Mouse (Mus musculus): Measurements from ENCODE around the gene Scn9a. TPM values are rescaled to one million over a fixed set of nuclear protein-coding genes. Genes with fewer than 3 reads are reported as not detected.

Gene Scn9a
- polyA plus RNA-seq, 1 experiment = not detected

DNA sequence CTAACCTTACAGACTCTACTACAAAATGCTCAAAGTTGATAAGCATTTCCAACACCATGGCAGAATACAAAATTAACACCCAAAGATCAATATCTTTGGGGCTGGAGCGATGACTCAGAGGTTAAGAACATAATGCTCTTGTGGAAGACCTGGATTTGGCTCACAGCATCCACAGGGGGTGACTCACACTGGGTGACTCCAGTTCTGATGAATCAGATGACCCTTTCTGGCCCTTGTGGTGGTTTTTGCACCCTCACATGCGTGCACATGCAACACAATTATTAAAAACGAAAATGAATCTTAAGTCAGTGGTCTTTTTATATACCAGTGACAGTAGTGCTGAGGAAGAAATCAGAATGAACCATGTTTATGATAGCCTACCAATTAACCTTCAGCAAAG lies 126.7 kb downstream of the Scn9a start:
- no peak for TF ChIP-seq CTCF (IDR thresholded peaks at IDR 0.05; ENCODE audit: extremely low read depth, insufficient read length, insufficient replicate concordance, low read depth, low read length)
- TF ChIP-seq POLR2A (IDR thresholded peaks at IDR 0.05; ENCODE audit: low read depth, low read length) = no peak
- no peak overlapping the region for H3K27ac ChIP-seq (ENCODE audit: insufficient read depth, low read depth, low read length)
- H3K27me3 ChIP-seq (ENCODE audit: control insufficient read depth, insufficient read depth, low read length) = no peaks in the 10 kb centered on the region
- WGBS = 54% methylated on average over 3 of the region's 3 CpGs
- no peak overlapping the region for H3K4me3 ChIP-seq (ENCODE audit: low read depth, low read length)
- H3K36me3 ChIP-seq (ENCODE audit: control insufficient read depth, insufficient read depth, low read length) = no peaks in the 10 kb centered on the region
- no peaks in the 10 kb centered on the region for H3K4me1 ChIP-seq (ENCODE audit: control insufficient read depth, insufficient read depth, insufficient read length, low read length)

DNA sequence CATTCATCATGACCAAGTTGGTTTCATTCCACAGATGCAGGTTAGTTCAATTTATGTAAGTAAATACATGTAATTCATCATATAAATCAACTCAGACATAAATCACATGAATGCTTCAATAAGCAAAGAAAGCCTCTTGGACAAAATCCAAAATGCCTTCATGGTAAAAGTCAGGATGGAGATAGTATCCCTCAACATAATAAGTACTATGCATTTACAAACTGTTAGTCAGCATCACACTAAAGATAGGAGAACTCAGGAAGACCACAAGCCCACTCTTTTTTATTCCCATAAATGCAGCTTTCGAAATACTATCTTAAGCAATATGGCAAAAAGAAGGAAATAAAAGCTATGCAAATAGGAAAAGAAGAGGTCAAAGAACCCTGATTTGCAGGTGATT lies 127.1 kb downstream of the Scn9a start:
- Histone ChIP-seq H3K36me3 (ENCODE audit: control insufficient read depth, insufficient read depth, low read length) (no peaks in the 10 kb centered on the region), H3K27me3 (ENCODE audit: control insufficient read depth, insufficient read depth, low read length) (no peaks in the 10 kb centered on the region), H3K27ac (ENCODE audit: insufficient read depth, low read depth, low read length) (no peak overlapping the region), H3K4me3 (ENCODE audit: low read depth, low read length) (no peak overlapping the region), H3K4me1 (ENCODE audit: control insufficient read depth, insufficient read depth, insufficient read length, low read length) (no peaks in the 10 kb centered on the region)
- WGBS = 78% methylated on average over 1 of the region's 1 CpGs
- TF ChIP-seq POLR2A (IDR thresholded peaks at IDR 0.05; ENCODE audit: low read depth, low read length) = no peak
- no peak for TF ChIP-seq CTCF (IDR thresholded peaks at IDR 0.05; ENCODE audit: extremely low read depth, insufficient read length, insufficient replicate concordance, low read depth, low read length)

DNA sequence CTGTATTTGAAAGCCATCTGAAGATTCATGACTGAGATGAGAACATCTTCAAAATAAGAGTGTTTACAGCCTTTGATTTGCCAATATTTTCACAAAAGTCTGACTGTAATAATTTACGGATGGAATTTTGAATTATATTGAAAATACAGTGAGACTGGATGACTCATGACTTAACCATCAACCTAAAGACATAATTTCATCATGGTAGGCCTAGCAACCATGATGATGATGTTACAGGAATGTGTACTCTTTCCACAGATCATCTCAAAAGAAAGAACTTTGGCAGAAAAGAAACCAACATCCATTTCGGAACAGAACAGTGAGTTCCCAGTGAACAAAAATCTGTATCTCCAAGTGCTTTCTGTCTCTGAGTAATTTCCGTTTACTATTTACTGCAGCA lies 132.6 kb downstream of the Scn9a start:
- Histone ChIP-seq H3K4me1 (ENCODE audit: control insufficient read depth, insufficient read depth, insufficient read length, low read length) (no peaks in the 10 kb centered on the region), H3K27ac (ENCODE audit: insufficient read depth, low read depth, low read length) (no peak overlapping the region)
- 88% methylated on average over 3 of the region's 3 CpGs for WGBS

DNA sequence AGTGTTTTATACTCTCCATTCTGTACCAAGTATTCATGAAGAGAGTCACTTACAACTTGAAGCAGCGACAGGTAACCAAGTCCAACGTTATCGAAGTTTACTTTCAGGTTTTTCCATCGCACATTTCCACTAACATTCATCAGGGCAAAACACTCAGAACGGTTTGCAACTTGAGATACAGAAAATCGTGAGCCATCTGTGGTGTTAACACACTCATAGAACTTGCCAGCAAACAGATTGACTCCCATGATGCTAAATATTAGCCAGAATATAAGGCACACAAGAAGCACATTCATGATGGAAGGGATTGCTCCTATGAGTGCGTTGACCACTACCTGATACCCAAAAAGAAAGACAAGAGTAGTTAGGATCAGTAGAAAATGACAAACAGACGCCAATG lies 140.2 kb downstream of the Scn9a start:
- no peaks in the 10 kb centered on the region for H3K4me1 ChIP-seq (ENCODE audit: control insufficient read depth, insufficient read depth, insufficient read length, low read length)
- 81% methylated on average over 8 of the region's 8 CpGs for WGBS
- H3K27ac ChIP-seq (ENCODE audit: insufficient read depth, low read depth, low read length) = no peak overlapping the region
- H3K36me3 ChIP-seq (ENCODE audit: control insufficient read depth, insufficient read depth, low read length) = no peaks in the 10 kb centered on the region
- no peaks in the 10 kb centered on the region for H3K27me3 ChIP-seq (ENCODE audit: control insufficient read depth, insufficient read depth, low read length)
- TF ChIP-seq CTCF (IDR thresholded peaks at IDR 0.05; ENCODE audit: extremely low read depth, insufficient read length, insufficient replicate concordance, low read depth, low read length) (no peak), POLR2A (IDR thresholded peaks at IDR 0.05; ENCODE audit: low read depth, low read length) (no peak)
- H3K4me3 ChIP-seq (ENCODE audit: low read depth, low read length) = no peak overlapping the region

More for the DNA sequence above, 132.6 kb downstream of the Scn9a start:
- H3K27me3 ChIP-seq (ENCODE audit: control insufficient read depth, insufficient read depth, low read length) = no peaks in the 10 kb centered on the region
- H3K4me3 ChIP-seq (ENCODE audit: low read depth, low read length) = no peak overlapping the region
- no peaks in the 10 kb centered on the region for H3K36me3 ChIP-seq (ENCODE audit: control insufficient read depth, insufficient read depth, low read length)
- TF ChIP-seq CTCF (IDR thresholded peaks at IDR 0.05; ENCODE audit: extremely low read depth, insufficient read length, insufficient replicate concordance, low read depth, low read length) (no peak), POLR2A (IDR thresholded peaks at IDR 0.05; ENCODE audit: low read depth, low read length) (no peak)

DNA sequence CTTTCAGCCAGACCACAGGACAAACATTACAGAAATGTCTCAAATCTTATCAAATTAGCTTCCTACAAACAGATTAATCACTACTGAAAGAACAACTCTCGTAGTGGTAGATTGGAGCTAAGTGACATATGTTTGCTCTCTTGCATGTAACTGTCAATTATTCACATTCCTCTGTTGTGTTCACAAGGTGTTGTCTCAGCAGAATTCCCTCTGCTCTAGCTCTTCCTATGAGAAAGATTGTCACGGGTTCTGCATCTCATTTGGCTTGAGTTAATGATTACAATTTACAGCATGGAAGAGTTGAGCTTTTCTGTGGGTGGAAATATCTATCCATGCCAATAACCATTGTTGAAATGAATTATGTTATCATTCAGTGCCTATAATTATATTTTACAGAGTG lies 156.4 kb downstream of the Scn9a start:
- no peaks in the 10 kb centered on the region for H3K4me1 ChIP-seq (ENCODE audit: control insufficient read depth, insufficient read depth, insufficient read length, low read length)
- no peaks in the 10 kb centered on the region for H3K27me3 ChIP-seq (ENCODE audit: control insufficient read depth, insufficient read depth, low read length)
- 16% methylated on average over 2 of the region's 2 CpGs for WGBS
- no peak overlapping the region for H3K4me3 ChIP-seq (ENCODE audit: low read depth, low read length)
- no peak overlapping the region for H3K27ac ChIP-seq (ENCODE audit: insufficient read depth, low read depth, low read length)
- no peak for TF ChIP-seq CTCF (IDR thresholded peaks at IDR 0.05; ENCODE audit: extremely low read depth, insufficient read length, insufficient replicate concordance, low read depth, low read length)
- no peak for TF ChIP-seq POLR2A (IDR thresholded peaks at IDR 0.05; ENCODE audit: low read depth, low read length)
- no peaks in the 10 kb centered on the region for H3K36me3 ChIP-seq (ENCODE audit: control insufficient read depth, insufficient read depth, low read length)

DNA sequence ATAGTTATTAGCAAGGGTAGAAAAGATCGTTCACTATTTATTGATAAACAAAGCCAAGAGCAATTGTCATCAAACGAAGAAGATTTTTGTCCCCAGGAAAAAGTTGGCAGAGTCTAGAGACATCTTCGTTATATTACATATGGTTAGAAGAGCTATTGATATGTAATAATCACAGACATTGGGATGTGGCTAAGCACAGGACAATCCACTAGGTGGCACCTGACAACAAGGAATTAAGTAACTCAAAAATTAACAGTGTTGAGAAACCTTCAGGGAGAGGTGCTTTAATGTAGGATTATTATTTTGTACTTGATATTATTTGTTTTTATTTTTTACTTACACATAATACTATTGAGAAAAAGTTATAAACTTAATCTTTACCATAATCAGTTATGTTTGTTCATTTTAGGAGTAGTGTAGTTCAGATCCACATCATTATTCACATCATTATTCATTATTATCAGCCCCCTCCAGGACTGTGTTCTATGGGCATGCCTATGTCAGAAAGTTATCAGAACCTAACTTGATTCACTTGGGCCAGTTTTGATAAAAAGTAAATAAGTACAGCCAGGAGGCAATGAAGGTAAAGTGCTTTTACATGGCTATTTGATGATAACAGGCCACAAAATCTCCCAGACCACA lies 161.5 kb downstream of the Scn9a start:
- no peaks in the 10 kb centered on the region for H3K27me3 ChIP-seq (ENCODE audit: control insufficient read depth, insufficient read depth, low read length)
- TF ChIP-seq CTCF (IDR thresholded peaks at IDR 0.05; ENCODE audit: extremely low read depth, insufficient read length, insufficient replicate concordance, low read depth, low read length) = no peak
- no peak for TF ChIP-seq POLR2A (IDR thresholded peaks at IDR 0.05; ENCODE audit: low read depth, low read length)
- H3K27ac ChIP-seq (ENCODE audit: insufficient read depth, low read depth, low read length) = no peak overlapping the region
- no peaks in the 10 kb centered on the region for H3K36me3 ChIP-seq (ENCODE audit: control insufficient read depth, insufficient read depth, low read length)
- no peaks in the 10 kb centered on the region for H3K4me1 ChIP-seq (ENCODE audit: control insufficient read depth, insufficient read depth, insufficient read length, low read length)
- WGBS = 32% methylated on average over 3 of the region's 3 CpGs
- no peak overlapping the region for H3K4me3 ChIP-seq (ENCODE audit: low read depth, low read length)

DNA sequence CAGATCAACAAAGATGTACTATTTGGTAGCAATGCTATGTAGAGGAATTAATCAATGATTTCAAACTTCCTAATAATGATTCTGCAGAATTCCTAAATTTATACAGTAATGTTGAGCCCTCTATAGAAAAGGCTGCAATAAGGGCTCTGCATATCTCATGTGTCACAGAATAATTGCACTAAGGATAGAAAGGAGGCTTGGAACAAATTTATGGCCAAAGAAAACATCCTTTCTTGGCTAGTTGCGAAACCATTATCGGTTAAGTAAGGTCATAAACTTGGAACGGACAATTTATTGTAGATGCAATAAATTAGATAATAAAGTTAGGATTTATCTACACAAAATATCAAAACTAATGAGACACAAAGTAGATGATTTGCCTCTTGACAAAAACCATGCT lies 169.3 kb downstream of the Scn9a start:
- no peaks in the 10 kb centered on the region for H3K4me1 ChIP-seq (ENCODE audit: control insufficient read depth, insufficient read depth, insufficient read length, low read length)
- no peak overlapping the region for H3K4me3 ChIP-seq (ENCODE audit: low read depth, low read length)
- TF ChIP-seq CTCF (IDR thresholded peaks at IDR 0.05; ENCODE audit: extremely low read depth, insufficient read length, insufficient replicate concordance, low read depth, low read length) = no peak
- WGBS = 18% methylated on average over 3 of the region's 3 CpGs
- no peaks in the 10 kb centered on the region for H3K27me3 ChIP-seq (ENCODE audit: control insufficient read depth, insufficient read depth, low read length)
- no peaks in the 10 kb centered on the region for H3K36me3 ChIP-seq (ENCODE audit: control insufficient read depth, insufficient read depth, low read length)
- no peak overlapping the region for H3K27ac ChIP-seq (ENCODE audit: insufficient read depth, low read depth, low read length)
